Mouse (Mus musculus) MEL (cell line): Measurements from ENCODE around the gene Cenpc1. TPM values are rescaled to one million over a fixed set of nuclear protein-coding genes. Genes with fewer than 3 reads are reported as not detected.

Experiments
- DNase-seq: peaks from one replicate; pipeline ENCODE4 v3.0.0; 2011; ENCODE audit warnings: low read depth, low spot score
- H3K27ac ChIP-seq: 2 replicates; pipeline ENCODE4 v1.5.1; 2012; ENCODE audit warnings: low read depth, mild to moderate bottlenecking, control low read depth, low read length, moderate library complexity; ENCODE audit not compliant: control insufficient read depth
- H3K27me3 ChIP-seq, 2 experiments: fragments of 150-350 bp in 1 of 2; sonication (generic) in 1 of 2; 2 replicates each; pipeline ENCODE4 v1.6.1; 2012; ENCODE audit warnings: low read length in 2 of 2, mild to moderate bottlenecking in 2 of 2, improper control_type of control experiment in 1 of 2, moderate library complexity in 1 of 2; ENCODE audit not compliant: insufficient read depth in 2 of 2, control insufficient read depth in 1 of 2
- H3K36me3 ChIP-seq, 2 experiments: 2 replicates each; pipeline ENCODE4 v1.6.1; 2012 to 2014; ENCODE audit warnings: low read length in 2 of 2, improper control_type of control experiment in 1 of 2, inconsistent platforms in 1 of 2, mild to moderate bottlenecking in 1 of 2; ENCODE audit not compliant: insufficient read depth in 2 of 2, control insufficient read depth in 1 of 2
- H3K4me1 ChIP-seq, 2 experiments: fragments of 150-350 bp in 1 of 2; sonication (generic) in 1 of 2; 2 replicates each; pipeline ENCODE4 v1.6.1; 2012; ENCODE audit warnings: low read length in 2 of 2, improper control_type of control experiment in 1 of 2, mild to moderate bottlenecking in 1 of 2; ENCODE audit not compliant: insufficient read depth in 2 of 2, control insufficient read depth in 1 of 2
- H3K4me3 ChIP-seq, 2 experiments: fragments of 150-350 bp in 1 of 2; sonication (generic) in 1 of 2; 2 replicates each; pipeline ENCODE4 v1.5.1; 2012; ENCODE audit warnings: low read depth in 2 of 2, low read length in 2 of 2, mild to moderate bottlenecking in 2 of 2, moderate library complexity in 2 of 2, control low read depth in 1 of 2, improper control_type of control experiment in 1 of 2; ENCODE audit not compliant: control insufficient read depth in 1 of 2, insufficient read depth in 1 of 2
- H3K79me2 ChIP-seq: 2 replicates; pipeline ENCODE4 v1.6.1; 2012; ENCODE audit warnings: mild to moderate bottlenecking, low read length, moderate library complexity; ENCODE audit not compliant: control insufficient read depth, poor library complexity, insufficient read depth
- H3K9ac ChIP-seq: 2 replicates; pipeline ENCODE4 v1.6.1; 2012; ENCODE audit warnings: low read depth, mild to moderate bottlenecking, control low read depth, low read length, moderate library complexity; ENCODE audit not compliant: control insufficient read depth, poor library complexity, severe bottlenecking
- H3K9me3 ChIP-seq: fragments of 150-350 bp; sonication (generic); replicated peaks from 2 replicates; pipeline ENCODE4 v1.6.1; 2012; ENCODE audit warnings: mild to moderate bottlenecking, low read length, improper control_type of control experiment, moderate library complexity; ENCODE audit not compliant: insufficient read depth
- CHD2 ChIP-seq: IDR thresholded peaks from 2 replicates; pipeline ENCODE4 v1.6.1; 2011; ENCODE audit warnings: low read length, improper control_type of control experiment
- E2F4 ChIP-seq: IDR thresholded peaks from 2 replicates; pipeline ENCODE4 v1.6.1; 2011; ENCODE audit warnings: low read depth, low read length, improper control_type of control experiment, borderline replicate concordance
- ELF1 ChIP-seq: IDR thresholded peaks from 2 replicates; pipeline ENCODE4 v1.6.1; 2014; ENCODE audit warnings: low read depth, mild to moderate bottlenecking, inconsistent platforms, low read length, improper control_type of control experiment, moderate library complexity
- EP300 ChIP-seq, 2 experiments: IDR thresholded peaks; 2 replicates each; pipeline ENCODE4 v1.6.1; 2011; ENCODE audit warnings: improper control_type of control experiment in 2 of 2, low read length in 2 of 2, low read depth in 1 of 2, mild to moderate bottlenecking in 1 of 2
- ETS1 ChIP-seq: IDR thresholded peaks from 2 replicates; pipeline ENCODE4 v1.6.1; 2012; ENCODE audit warnings: low read depth, mild to moderate bottlenecking, inconsistent platforms, low read length, improper control_type of control experiment, moderate library complexity
- KAT2A ChIP-seq: conservative IDR thresholded peaks from 2 replicates; pipeline ENCODE4 v1.6.1; 2012; ENCODE audit warnings: low read depth, low read length, improper control_type of control experiment, inconsistent platforms
- MAFK ChIP-seq: IDR thresholded peaks from 2 replicates; pipeline ENCODE4 v1.6.1; 2011; ENCODE audit warnings: low read depth, mild to moderate bottlenecking, low read length, improper control_type of control experiment, borderline replicate concordance
- MEF2A ChIP-seq: IDR thresholded peaks from 2 replicates; pipeline ENCODE4 v1.6.1; 2014; ENCODE audit warnings: low read depth, mild to moderate bottlenecking, inconsistent platforms, low read length, improper control_type of control experiment; ENCODE audit not compliant: poor library complexity, insufficient replicate concordance, severe bottlenecking; ENCODE audit errors: extremely low read depth
- NELFE ChIP-seq: IDR thresholded peaks from 2 replicates; pipeline ENCODE4 v1.6.1; 2011; ENCODE audit warnings: low read depth, low read length, improper control_type of control experiment
- POLR2A ChIP-seq, 2 experiments: IDR thresholded peaks; 2 replicates each; pipeline ENCODE4 v1.6.1; 2011 to 2012; ENCODE audit warnings: low read length in 2 of 2, mild to moderate bottlenecking in 2 of 2, control low read depth in 1 of 2, improper control_type of control experiment in 1 of 2, low read depth in 1 of 2, moderate library complexity in 1 of 2; ENCODE audit not compliant: control insufficient read depth in 1 of 2, insufficient read depth in 1 of 2, poor library complexity in 1 of 2
- RAD21 ChIP-seq: IDR thresholded peaks from 2 replicates; pipeline ENCODE4 v1.6.1; 2011; ENCODE audit warnings: mild to moderate bottlenecking, low read depth, low read length, improper control_type of control experiment
- RCOR1 ChIP-seq: IDR thresholded peaks from 2 replicates; pipeline ENCODE4 v1.6.1; 2012; ENCODE audit warnings: low read depth, mild to moderate bottlenecking, inconsistent platforms, low read length, improper control_type of control experiment
- TCF12 ChIP-seq: IDR thresholded peaks from 2 replicates; pipeline ENCODE4 v1.6.1; 2014; ENCODE audit warnings: low read depth, mild to moderate bottlenecking, inconsistent platforms, low read length, improper control_type of control experiment, moderate library complexity
- USF1 ChIP-seq: IDR thresholded peaks from 2 replicates; pipeline ENCODE4 v1.6.1; 2014; ENCODE audit warnings: low read depth, mild to moderate bottlenecking, inconsistent platforms, low read length, improper control_type of control experiment, moderate library complexity
- USF2 ChIP-seq, 2 experiments: IDR thresholded peaks; 2 replicates each; pipeline ENCODE4 v1.6.1; 2011 to 2012; ENCODE audit warnings: improper control_type of control experiment in 2 of 2, low read length in 2 of 2, borderline replicate concordance in 1 of 2, inconsistent platforms in 1 of 2, low read depth in 1 of 2, mild to moderate bottlenecking in 1 of 2; ENCODE audit not compliant: insufficient read depth in 1 of 2
- ZKSCAN1 ChIP-seq: IDR thresholded peaks from 2 replicates; pipeline ENCODE4 v1.6.1; 2012; ENCODE audit warnings: low read depth, mild to moderate bottlenecking, inconsistent platforms, low read length, improper control_type of control experiment, moderate library complexity
- ZMIZ1 ChIP-seq: IDR thresholded peaks from 2 replicates; pipeline ENCODE4 v1.6.1; 2012; ENCODE audit warnings: low read depth, mild to moderate bottlenecking, inconsistent platforms, low read length, improper control_type of control experiment, moderate library complexity
- polyA plus RNA-seq, 2 experiments: library from polyadenylated mRNA; stranded (reverse) in 1 of 2; unstranded in 1 of 2; fragments of >175 nt in 1 of 2; fragments of >200 nt in 1 of 2; gene quantifications; 2 replicates each; pipeline versions ENCODE4 v1.2.1 to v1.2.4; 2012; ENCODE audit warnings: low replicate concordance in 2 of 2, low read depth in 1 of 2; ENCODE audit not compliant: insufficient read length in 2 of 2, insufficient read depth in 1 of 2, missing spikeins in 1 of 2
- total RNA-seq: library from RNA; depleted of rRNA; stranded (reverse); fragments of 300-350 nt; gene quantifications from 2 replicates; pipeline ENCODE4 v1.2.3, GENCODE M21; 2012

Gene Cenpc1
- total and polyA plus RNA-seq, 3 experiments: 9.6 to 12.6 TPM; not detected in 1

DNA sequence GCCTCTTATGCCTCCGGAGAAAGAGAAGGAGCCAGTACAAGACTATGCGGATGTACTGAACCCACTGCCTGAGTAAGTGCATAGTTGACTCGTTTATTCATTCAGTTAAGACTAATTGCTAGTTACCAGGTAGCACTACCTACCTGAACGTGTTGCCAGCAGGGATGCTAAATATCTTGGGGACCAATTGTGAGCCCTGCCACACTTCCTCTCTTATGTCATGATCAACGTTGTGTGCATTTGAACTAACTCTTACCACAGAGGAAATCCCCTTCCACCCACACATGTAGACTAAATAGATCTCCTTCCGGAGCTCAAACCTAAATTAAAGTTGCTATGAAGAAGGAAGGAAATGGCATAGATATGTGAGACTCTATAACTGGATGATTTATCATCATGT lies 21.4 kb upstream of the Cenpc1 start:
- Histone ChIP-seq H3K36me3 (peaks cover 0 to 10% of the 10 kb centered on the region in 2 experiments; a peak in 2 of 4 replicates), H3K79me2 (no peaks in the 10 kb centered on the region), H3K27ac (no peak overlapping the region), H3K9me3 (no peaks in the 10 kb centered on the region), H3K4me1 (peaks cover 0 to 3% of the 10 kb centered on the region in 2 experiments; a peak in 2 of 4 replicates), H3K27me3 (no peaks in the 10 kb centered on the region), H3K4me3 (no peak overlapping the region), H3K9ac (no peak overlapping the region)
- DNase-seq: peak; percentile 37
- no peak for TF ChIP-seq E2F4
- TF ChIP-seq USF2 (IDR thresholded peaks at IDR 0.05; ENCODE audit: borderline replicate concordance in 1 of 2, insufficient read depth in 1 of 2, low read depth in 1 of 2, low read length in 2 of 2): no peak
- no peak for TF ChIP-seq ZMIZ1
- TF ChIP-seq NELFE: no peak
- peak in 1 of 2 experiments; percentile 22; a peak in 1 of 4 replicates for TF ChIP-seq EP300 (IDR thresholded peaks at IDR 0.05; ENCODE audit: low read depth in 1 of 2, low read length in 2 of 2)

DNA sequence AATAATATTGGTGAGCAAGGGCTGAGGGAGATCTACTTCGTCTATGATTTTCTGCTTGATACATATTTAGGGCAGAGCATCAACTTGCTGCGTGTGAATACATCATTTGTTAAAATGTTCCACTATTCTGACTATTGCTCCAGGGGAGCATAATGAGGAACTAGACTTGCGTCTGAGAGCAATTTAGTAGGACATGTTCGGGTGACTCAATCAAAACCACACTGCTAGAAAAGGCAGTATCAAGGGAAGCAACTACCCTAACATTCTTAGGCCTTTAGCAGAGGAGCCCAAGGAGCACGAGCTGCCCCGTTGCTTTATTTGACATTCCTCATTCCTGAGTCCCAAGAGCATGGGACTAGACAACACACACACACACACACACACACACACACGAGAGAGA lies 19.6 kb upstream of the Cenpc1 start:
- Histone ChIP-seq H3K27ac (no peak overlapping the region), H3K27me3 (no peaks in the 10 kb centered on the region), H3K4me1 (peaks cover 0 to 3% of the 10 kb centered on the region in 2 experiments; a peak in 2 of 4 replicates), H3K9me3 (no peaks in the 10 kb centered on the region), H3K79me2 (no peaks in the 10 kb centered on the region), H3K36me3 (peaks cover 0 to 10% of the 10 kb centered on the region in 2 experiments; a peak in 2 of 4 replicates)
- peak; percentile 33 for DNase-seq
- TF ChIP-seq ZMIZ1: no peak
- no peak for TF ChIP-seq NELFE
- TF ChIP-seq KAT2A: no peak
- TF ChIP-seq RCOR1: no peak
- TF ChIP-seq ETS1: no peak
- no peak for TF ChIP-seq EP300 (IDR thresholded peaks at IDR 0.05; ENCODE audit: low read depth in 1 of 2, low read length in 2 of 2)
- TF ChIP-seq CHD2: no peak
- TF ChIP-seq E2F4: no peak
- TF ChIP-seq USF1: no peak
- no peak for TF ChIP-seq ZKSCAN1
- no peak for TF ChIP-seq ELF1
- TF ChIP-seq TCF12: no peak
- no peak for TF ChIP-seq POLR2A (IDR thresholded peaks at IDR 0.05; ENCODE audit: control insufficient read depth in 1 of 2, insufficient read depth in 1 of 2, low read depth in 1 of 2, low read length in 2 of 2, poor library complexity in 1 of 2)
- no peak for TF ChIP-seq MEF2A
- TF ChIP-seq RAD21: no peak
- no peak for TF ChIP-seq MAFK
- TF ChIP-seq, all 39 proteins: peak for 0
- Histone ChIP-seq H3K4me3 (no peak overlapping the region), H3K9ac (no peak overlapping the region)
